In the genomic region with DNA sequence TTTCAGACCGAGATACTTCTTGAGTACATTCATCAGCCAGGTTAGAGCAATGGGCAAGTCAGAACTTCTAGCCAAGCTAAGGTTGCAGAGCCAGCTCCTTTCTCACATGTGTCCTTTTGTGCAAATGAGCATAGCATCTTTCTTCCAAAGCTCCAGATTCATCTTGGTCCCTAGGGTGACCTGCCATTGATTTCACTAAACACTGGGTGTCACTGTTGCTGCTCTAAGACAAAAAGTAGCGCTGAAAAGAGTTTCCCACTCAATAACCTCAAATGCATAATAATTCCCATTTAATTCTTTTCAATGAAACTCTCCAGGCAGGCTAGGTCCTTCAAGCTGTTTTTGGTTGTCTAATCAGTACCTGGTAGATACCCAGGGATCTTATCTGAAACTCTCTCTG, we compare ENCODE assay signal across 15 mouse cellular contexts.
A peak's percentile ranks its signal among the peaks of the same experiment; 100 is the strongest.
DNase-seq lines count a peak whose midpoint lies in the region; ATAC-seq and TF ChIP-seq lines count a peak whose summit lies in the region.
"Had no signal": no experiment of that assay in that cellular context is flagged by ENCODE, and none has a peak within 500 bp of the region (broad histone marks: within the 10 kb centered on the region; RNA-seq: fewer than 3 reads in every experiment).

No protein-coding gene starts in this region.

- no peak overlapping the region for H3K27ac ChIP-seq in hindbrain, embryonic 14.5 days
- H3K27ac ChIP-seq in hindbrain, embryonic 16.5 days (ENCODE audit: low read depth, low read length) = no peak overlapping the region
- no peak overlapping the region for H3K27ac ChIP-seq in stomach, postnatal 0 days (replicated peaks)
- H3K27ac ChIP-seq: embryonic facial prominence, embryonic 15.5 days; hindbrain, embryonic 13.5 days; liver, embryonic 12.5 days; macrophage had no signal

- peak; percentile 52 for DNase-seq in hindbrain, embryonic 14.5 days (ENCODE audit: low spot score)
- DNase-seq in right cerebral cortex, adult 18-20 months = peak; percentile 17
- no peak for DNase-seq in right cerebral cortex, postnatal 14 days
- DNase-seq in brain, embryonic 18.5 days (ENCODE audit: low read depth, low spot score) = peak; percentile 10
- no peak for DNase-seq in stomach, postnatal 0 days (ENCODE audit: low spot score)
- no peak for DNase-seq in spleen, postnatal 10 days (ENCODE audit: low spot score in 2 of 2)
- DNase-seq: cerebellum, adult 8-10 months; thymus, adult 18-20 months had no signal

- no peaks in the 10 kb centered on the region for H3K9me3 ChIP-seq in hindbrain, embryonic 14.5 days (ENCODE audit: control insufficient read depth, low read length)
- H3K9me3 ChIP-seq in hindbrain, embryonic 16.5 days (ENCODE audit: control insufficient read depth, low read length) = no peaks in the 10 kb centered on the region
- H3K9me3 ChIP-seq in stomach, postnatal 0 days (ENCODE audit: control insufficient read depth, low read length) = no peaks in the 10 kb centered on the region
- H3K9me3 ChIP-seq: embryonic facial prominence, embryonic 15.5 days; hindbrain, embryonic 13.5 days; liver, embryonic 12.5 days had no signal

- H3K4me3 ChIP-seq in hindbrain, embryonic 14.5 days (replicated peaks; ENCODE audit: low read length) = no peak overlapping the region
- no peak overlapping the region for H3K4me3 ChIP-seq in hindbrain, embryonic 16.5 days (ENCODE audit: low read length)
- H3K4me3 ChIP-seq in stomach, postnatal 0 days (ENCODE audit: low read depth, low read length) = no peak overlapping the region
- H3K4me3 ChIP-seq: embryonic facial prominence, embryonic 15.5 days; hindbrain, embryonic 13.5 days; liver, embryonic 12.5 days had no signal

- ATAC-seq in hindbrain, embryonic 14.5 days (ENCODE audit: low FRiP score) = no peak
- no peak for ATAC-seq in hindbrain, embryonic 16.5 days
- no peak for ATAC-seq in stomach, postnatal 0 days (ENCODE audit: low FRiP score, low TSS enrichment)
- ATAC-seq: liver, embryonic 12.5 days had no signal

- TF ChIP-seq EP300 in stomach, postnatal 0 days (optimal IDR thresholded peaks at IDR 0.05) = no peak

- WGBS in hindbrain, embryonic 14.5 days = 53% methylated on average over 2 of the region's 2 CpGs
- 53% methylated on average over 2 of the region's 2 CpGs for WGBS in hindbrain, embryonic 16.5 days
- WGBS in stomach, postnatal 0 days = 53% methylated on average over 2 of the region's 2 CpGs

- H3K4me2 ChIP-seq in hindbrain, embryonic 14.5 days (replicated peaks) = no peak overlapping the region
- H3K4me2 ChIP-seq in hindbrain, embryonic 16.5 days (ENCODE audit: low read length) = no peak overlapping the region
- H3K4me2 ChIP-seq in stomach, postnatal 0 days (replicated peaks; ENCODE audit: low read depth) = no peak overlapping the region
- H3K4me2 ChIP-seq: embryonic facial prominence, embryonic 15.5 days; heart, embryonic 11.5 days; hindbrain, embryonic 13.5 days; liver, embryonic 12.5 days had no signal

- no peaks in the 10 kb centered on the region for H3K36me3 ChIP-seq in hindbrain, embryonic 14.5 days (replicated peaks; ENCODE audit: control insufficient read depth, insufficient read depth)
- H3K36me3 ChIP-seq in hindbrain, embryonic 16.5 days (ENCODE audit: control insufficient read depth, insufficient read depth, low read length) = no peaks in the 10 kb centered on the region
- no peaks in the 10 kb centered on the region for H3K36me3 ChIP-seq in stomach, postnatal 0 days (ENCODE audit: control insufficient read depth, insufficient read depth, low read length)
- H3K36me3 ChIP-seq: embryonic facial prominence, embryonic 15.5 days; hindbrain, embryonic 13.5 days; liver, embryonic 12.5 days had no signal

- H3K27me3 ChIP-seq in hindbrain, embryonic 14.5 days (ENCODE audit: control insufficient read depth, insufficient read depth, low read length) = no peaks in the 10 kb centered on the region
- H3K27me3 ChIP-seq in hindbrain, embryonic 16.5 days (replicated peaks; ENCODE audit: control insufficient read depth, insufficient read depth, low read length) = no peaks in the 10 kb centered on the region
- no peaks in the 10 kb centered on the region for H3K27me3 ChIP-seq in stomach, postnatal 0 days (ENCODE audit: control insufficient read depth, insufficient read depth, low read length)
- H3K27me3 ChIP-seq: CH12.LX; embryonic facial prominence, embryonic 15.5 days; hindbrain, embryonic 13.5 days; liver, embryonic 12.5 days had no signal

- no peaks in the 10 kb centered on the region for H3K4me1 ChIP-seq in hindbrain, embryonic 14.5 days (replicated peaks; ENCODE audit: control insufficient read depth, insufficient read depth, low read length)
- H3K4me1 ChIP-seq in hindbrain, embryonic 16.5 days (ENCODE audit: control insufficient read depth, insufficient read depth, low read depth, low read length) = no peaks in the 10 kb centered on the region
- no peaks in the 10 kb centered on the region for H3K4me1 ChIP-seq in stomach, postnatal 0 days (replicated peaks; ENCODE audit: control insufficient read depth, insufficient read depth)
- H3K4me1 ChIP-seq: embryonic facial prominence, embryonic 15.5 days; hindbrain, embryonic 13.5 days; liver, embryonic 12.5 days had no signal

- no peak overlapping the region for H3K9ac ChIP-seq in hindbrain, embryonic 14.5 days
- no peak overlapping the region for H3K9ac ChIP-seq in hindbrain, embryonic 16.5 days (ENCODE audit: low read depth, low read length)
- H3K9ac ChIP-seq in stomach, postnatal 0 days (ENCODE audit: low read length) = no peak overlapping the region
- H3K9ac ChIP-seq: embryonic facial prominence, embryonic 15.5 days; hindbrain, embryonic 13.5 days; liver, embryonic 12.5 days had no signal

- peak; percentile 51 for TF ChIP-seq CTCF in stomach, postnatal 0 days (IDR thresholded peaks at IDR 0.05; ENCODE audit: low read depth)

Comparison
In these comparisons a context has a peak if more than half of its experiments do, and no peak if none do; other contexts are left out.
1. DNase-seq: peak in hindbrain, embryonic 14.5 days (single experiment), right cerebral cortex, adult 18-20 months (single experiment) and brain, embryonic 18.5 days (single experiment); none in right cerebral cortex, postnatal 14 days (single experiment), stomach, postnatal 0 days (single experiment) and spleen, postnatal 10 days (0 of 2).